In genomic region chr12:15544351-15544750, GRCm38 (mm10) we compare ENCODE assay signal across 12 mouse cellular contexts.
DNase-seq lines count a peak whose midpoint lies in the region; ATAC-seq and TF ChIP-seq lines count a peak whose summit lies in the region.
"Had no signal": no experiment of that assay in that cellular context is flagged by ENCODE, and none has a peak within 500 bp of the region (broad histone marks: within the 10 kb centered on the region; RNA-seq: fewer than 3 reads in every experiment).

No protein-coding gene starts in this region.

- ATAC-seq in heart, embryonic 13.5 days (ENCODE audit: extremely low read depth, insufficient number of reproducible peaks, low FRiP score, low TSS enrichment), result no peak
- no peak for ATAC-seq in midbrain, embryonic 13.5 days
- ATAC-seq: hindbrain, postnatal 0 days; liver, embryonic 12.5 days had no signal

- no peak for TF ChIP-seq POLR2A in heart, adult 2 months (IDR thresholded peaks at IDR 0.05; ENCODE audit: insufficient read depth, low read depth, low read length)

- intact Hi-C loops in heart, adult 2 months (cut with DNase I), result loop anchor here (5.0 to 10.0 kb wide), 2 partner anchors 160 to 258 kb away; no protein-coding TSS in a partner anchor
- intact Hi-C loops in heart, postnatal 25 days (cut with DNase I), result loop anchor here (10.0 kb wide), 1 partner anchor 460 kb away; no protein-coding TSS in a partner anchor

- DNase-seq in heart, adult 2 months, result peak in 1 of 2 experiments; percentile 33
- no peak for DNase-seq in heart, postnatal 25 days (ENCODE audit: low spot score)
- peak; percentile 47 for DNase-seq in adipocyte (ENCODE audit: low spot score)
- peak; percentile 60 for DNase-seq in lung, postnatal 10 days
- no peak for DNase-seq in kidney, postnatal 4 days
- DNase-seq: cerebellum, adult 9-10 months; retina, postnatal 1 day; thymus, adult 18-20 months had no signal

- H3K27me3 ChIP-seq in heart, adult 2 months (ENCODE audit: control insufficient read depth, insufficient read depth, low read length), result no peaks in the 10 kb centered on the region
- H3K27me3 ChIP-seq in heart, embryonic 13.5 days (replicated peaks), result no peaks in the 10 kb centered on the region
- H3K27me3 ChIP-seq in midbrain, embryonic 13.5 days, result no peaks in the 10 kb centered on the region
- H3K27me3 ChIP-seq: liver, embryonic 12.5 days had no signal

- peaks cover 7% of the 10 kb centered on the region for H3K36me3 ChIP-seq in heart, adult 2 months (ENCODE audit: control insufficient read depth, insufficient read depth, low read length)
- no peaks in the 10 kb centered on the region for H3K36me3 ChIP-seq in heart, embryonic 13.5 days
- no peaks in the 10 kb centered on the region for H3K36me3 ChIP-seq in midbrain, embryonic 13.5 days
- H3K36me3 ChIP-seq: liver, embryonic 12.5 days had no signal

- H3K79me2 ChIP-seq in heart, adult 2 months (replicated peaks; ENCODE audit: control insufficient read depth, insufficient read depth, low read length), result no peaks in the 10 kb centered on the region

- TF ChIP-seq CTCF in heart, adult 2 months (IDR thresholded peaks at IDR 0.05), result no peak

- H3K9me3 ChIP-seq in heart, embryonic 13.5 days, result no peaks in the 10 kb centered on the region
- no peaks in the 10 kb centered on the region for H3K9me3 ChIP-seq in midbrain, embryonic 13.5 days
- H3K9me3 ChIP-seq: liver, embryonic 12.5 days had no signal

- peaks cover 3% of the 10 kb centered on the region for H3K4me1 ChIP-seq in heart, adult 2 months (ENCODE audit: control insufficient read depth, insufficient read depth, low read length)
- H3K4me1 ChIP-seq in heart, embryonic 13.5 days, result 0 out of 2 replicates have a peak, but pooled peaks cover 6% of the 10 kb centered on the region
- H3K4me1 ChIP-seq in midbrain, embryonic 13.5 days (replicated peaks), result no peaks in the 10 kb centered on the region
- H3K4me1 ChIP-seq: liver, embryonic 12.5 days had no signal

- H3K27ac ChIP-seq in heart, adult 2 months, result peak overlapping the region; percentile 36
- H3K27ac ChIP-seq in heart, embryonic 13.5 days (replicated peaks), result 0 out of 2 replicates have a peak overlapping the region, but pooled peaks have one; percentile 6
- H3K27ac ChIP-seq in midbrain, embryonic 13.5 days, result no peak overlapping the region
- H3K27ac ChIP-seq: hindbrain, postnatal 0 days; liver, embryonic 12.5 days had no signal

- 10% methylated on average over 1 of the region's 1 CpGs for WGBS in heart, adult 2 months
- 23% methylated on average over 1 of the region's 1 CpGs for WGBS in heart, embryonic 13.5 days
- WGBS in midbrain, embryonic 13.5 days, result 81% methylated on average over 1 of the region's 1 CpGs

- no peak for TF ChIP-seq EP300 in heart, adult 2 months (IDR thresholded peaks at IDR 0.05; ENCODE audit: insufficient read depth, low read depth, low read length)

- H3K9ac ChIP-seq in heart, adult 2 months (ENCODE audit: low read depth, low read length), result no peak overlapping the region
- no peak overlapping the region for H3K9ac ChIP-seq in heart, embryonic 13.5 days
- no peak overlapping the region for H3K9ac ChIP-seq in midbrain, embryonic 13.5 days (replicated peaks)
- H3K9ac ChIP-seq: liver, embryonic 12.5 days had no signal

- H3K4me2 ChIP-seq in heart, embryonic 13.5 days, result no peak overlapping the region
- H3K4me2 ChIP-seq in midbrain, embryonic 13.5 days (replicated peaks), result no peak overlapping the region
- H3K4me2 ChIP-seq: liver, embryonic 12.5 days had no signal

- no peak overlapping the region for H3K4me3 ChIP-seq in heart, adult 2 months
- no peak overlapping the region for H3K4me3 ChIP-seq in heart, embryonic 13.5 days
- no peak overlapping the region for H3K4me3 ChIP-seq in midbrain, embryonic 13.5 days (replicated peaks)
- H3K4me3 ChIP-seq: liver, embryonic 12.5 days had no signal

Comparison
In these comparisons a context has a peak if more than half of its experiments do, and no peak if none do; other contexts are left out.
1. DNase-seq: peak in adipocyte (single experiment) and lung, postnatal 10 days (single experiment); none in heart, postnatal 25 days (single experiment) and kidney, postnatal 4 days (0 of 2).